Mouse (Mus musculus) brain, embryonic 14.5 days (tissue): ENCODE data around the gene Csf3r.

ENCODE experiments used
- CTCF ChIP-seq: fragments of 200-500 bp; IDR thresholded peaks from 2 replicates; pipeline ENCODE4 v1.5.1; 2012; ENCODE audit warnings: inconsistent platforms, mild to moderate bottlenecking, moderate library complexity, borderline replicate concordance; ENCODE audit not compliant: insufficient read depth, insufficient read length; ENCODE audit errors: extremely low read depth
- POLR2A ChIP-seq: fragments of 200-500 bp; IDR thresholded peaks from 2 replicates; pipeline ENCODE4 v1.6.1; 2012; ENCODE audit warnings: mild to moderate bottlenecking, inconsistent platforms, borderline replicate concordance; ENCODE audit not compliant: poor library complexity, insufficient read depth, insufficient read length, severe bottlenecking; ENCODE audit errors: extremely low read depth

DNA sequence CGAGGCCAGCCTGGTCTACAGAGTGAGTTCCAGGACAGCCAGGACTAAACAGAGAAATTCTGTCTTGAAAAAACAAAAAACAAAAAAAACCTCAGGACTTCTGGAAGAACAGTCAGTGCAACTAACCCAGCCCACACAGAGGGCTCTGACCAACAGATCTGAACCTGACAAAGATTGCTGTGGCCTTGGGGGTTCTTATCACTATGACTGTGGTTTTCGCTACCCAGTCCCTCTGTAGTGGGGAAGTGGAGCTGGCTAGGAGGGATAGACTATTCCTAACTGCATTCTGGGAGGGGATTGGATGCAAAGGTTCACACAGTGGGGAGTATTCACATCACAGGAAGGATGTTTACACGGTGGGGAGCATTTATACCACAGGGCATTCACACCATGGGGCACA lies 4.7 kb downstream of the Csf3r start:
- TF ChIP-seq POLR2A, result no peak
- no peak for TF ChIP-seq CTCF
